Mouse (Mus musculus) embryonic facial prominence, embryonic 11.5 days (tissue): Measurements from ENCODE around the gene Hsf4. TPM values are rescaled to one million over a fixed set of nuclear protein-coding genes. Genes with fewer than 3 reads are reported as not detected.

Experiments
- ATAC-seq: fragments of 200-750 bp; cut with Nextera tagmentation; replicated peaks from 2 replicates; pipeline ENCODE4 v1.8.0; 2017; ENCODE audit warnings: low read depth; ENCODE audit not compliant: insufficient number of reproducible peaks, low FRiP score, low TSS enrichment
- DNase-seq: peaks from one replicate; pipeline ENCODE4 v3.0.0-alpha.2; 2015; ENCODE audit warnings: low spot score
- H3K27ac ChIP-seq: fragments of 300-500 bp; sonication (generic); replicated peaks from 2 replicates; pipeline ENCODE4 v1.5.1; 2014; ENCODE audit warnings: mild to moderate bottlenecking, low read depth, low read length, control low read depth
- H3K27me3 ChIP-seq: fragments of 300-500 bp; sonication (generic); 2 replicates; pipeline ENCODE4 v1.6.1; 2014; ENCODE audit warnings: mild to moderate bottlenecking, low read length, moderate library complexity, mixed read lengths; ENCODE audit not compliant: control insufficient read depth, insufficient read depth
- H3K36me3 ChIP-seq: fragments of 300-500 bp; sonication (generic); replicated peaks from 2 replicates; pipeline ENCODE4 v1.6.1; 2014; ENCODE audit warnings: low read depth, mild to moderate bottlenecking, low read length, moderate library complexity, mixed read lengths; ENCODE audit not compliant: control insufficient read depth, insufficient read depth
- H3K4me1 ChIP-seq: fragments of 300-500 bp; sonication (generic); 2 replicates; pipeline ENCODE4 v1.6.1; 2014; ENCODE audit warnings: low read length, mixed read lengths; ENCODE audit not compliant: control insufficient read depth, insufficient read depth
- H3K4me2 ChIP-seq: fragments of 300-500 bp; sonication (generic); 2 replicates; pipeline ENCODE4 v1.6.1; 2014; ENCODE audit warnings: low read depth, mild to moderate bottlenecking, control low read depth, low read length, moderate library complexity
- H3K4me3 ChIP-seq: fragments of 300-500 bp; sonication (generic); 2 replicates; pipeline ENCODE4 v1.5.1; 2014; ENCODE audit warnings: low read depth, low read length, control low read depth
- H3K9ac ChIP-seq: fragments of 300-500 bp; sonication (generic); replicated peaks from 2 replicates; pipeline ENCODE4 v1.6.1; 2014; ENCODE audit warnings: mild to moderate bottlenecking, control low read depth, low read length
- H3K9me3 ChIP-seq: fragments of 300-500 bp; sonication (generic); replicated peaks from 2 replicates; pipeline ENCODE4 v1.6.1; 2016; ENCODE audit warnings: mild to moderate bottlenecking, low read length, inconsistent platforms, mixed read lengths; ENCODE audit not compliant: control insufficient read depth
- WGBS: fragments of 180-500 bp; shearing (Covaris S2); extraction: QIAGEN DNeasy Blood & Tissue Kit; methylation state at CpG from one replicate; pipeline ENCODE4 v1.1.7; 2014; 5-methylcytosine and 5-hydroxymethylcytosine counted together
- polyA plus RNA-seq: library from polyadenylated mRNA; unstranded; fragments of >200 nt; fragmentation: Nextera tagmentation; extraction: Ambion mirVana; gene quantifications from 2 replicates; pipeline ENCODE4 v1.2.1, GENCODE M21; 2014

Hsf4 gene
- polyA plus RNA-seq, 1 experiment from 2014 or later = 0.13 TPM

- no peaks in the 10 kb centered on the region for H3K9me3 ChIP-seq
- WGBS = 52% methylated on average over 5 of the region's 5 CpGs
- peak overlapping the region; percentile 53 for H3K9ac ChIP-seq
- peaks cover 5% of the 10 kb centered on the region; the same call in 1 of the 2 replicates for H3K4me1 ChIP-seq
- 0 out of 2 replicates have a peak overlapping the region, but pooled peaks have one; percentile 38 for H3K27ac ChIP-seq
- no peaks in the 10 kb centered on the region for H3K27me3 ChIP-seq
- H3K36me3 ChIP-seq = 0 out of 2 replicates have a peak, but pooled peaks cover 6% of the 10 kb centered on the region
- ATAC-seq = peak; percentile 19
- H3K4me2 ChIP-seq = peak overlapping the region; percentile 57
- DNase-seq = peak; percentile 60
- H3K4me3 ChIP-seq = peak overlapping the region; percentile 25
These were observed 36.6 kb downstream of the Hsf4 start for GRCm38 (mm10) chr8:105306146-105306691.

GRCm38 (mm10) chr8:105307670-105308069, 38.1 kb downstream of the Hsf4 start:
- ATAC-seq = no peak
- DNase-seq = no peak
- H3K4me1 ChIP-seq = peaks cover 5% of the 10 kb centered on the region; the same call in 1 of the 2 replicates
- no peak overlapping the region for H3K4me3 ChIP-seq
- H3K9me3 ChIP-seq = no peaks in the 10 kb centered on the region
- 93% methylated on average over 13 of the region's 13 CpGs for WGBS
- no peak overlapping the region for H3K27ac ChIP-seq
- no peak overlapping the region for H3K4me2 ChIP-seq
- no peak overlapping the region for H3K9ac ChIP-seq
- H3K27me3 ChIP-seq = no peaks in the 10 kb centered on the region
- H3K36me3 ChIP-seq = 0 out of 2 replicates have a peak, but pooled peaks cover 2% of the 10 kb centered on the region

- no peaks in the 10 kb centered on the region for H3K36me3 ChIP-seq
- 89% methylated on average over 10 of the region's 10 CpGs for WGBS
- no peak for DNase-seq
These were observed 38.8 kb downstream of the Hsf4 start for GRCm38 (mm10) chr8:105308428-105308827.

GRCm38 (mm10) chr8:105309142-105309847, 39.7 kb downstream of the Hsf4 start:
- H3K27ac ChIP-seq = no peak overlapping the region
- H3K9ac ChIP-seq = no peak overlapping the region
- H3K9me3 ChIP-seq = no peaks in the 10 kb centered on the region
- DNase-seq = no peak
- peaks cover 5% of the 10 kb centered on the region; the same call in 1 of the 2 replicates for H3K4me1 ChIP-seq
- WGBS = 84% methylated on average over 15 of the region's 15 CpGs
- H3K27me3 ChIP-seq = no peaks in the 10 kb centered on the region
- ATAC-seq = no peak
- no peaks in the 10 kb centered on the region for H3K36me3 ChIP-seq
- H3K4me3 ChIP-seq = no peak overlapping the region
- H3K4me2 ChIP-seq = no peak overlapping the region

More at GRCm38 (mm10) chr8:105308428-105308827, 38.8 kb downstream of the Hsf4 start:
- ATAC-seq = no peak
- no peak overlapping the region for H3K27ac ChIP-seq
- no peaks in the 10 kb centered on the region for H3K27me3 ChIP-seq
- H3K4me3 ChIP-seq = no peak overlapping the region
- no peak overlapping the region for H3K9ac ChIP-seq
- H3K4me1 ChIP-seq = peaks cover 5% of the 10 kb centered on the region; the same call in 1 of the 2 replicates
- no peaks in the 10 kb centered on the region for H3K9me3 ChIP-seq
- H3K4me2 ChIP-seq = no peak overlapping the region

- ATAC-seq (no peak), DNase-seq (no peak)
- 85% methylated on average over 8 of the region's 8 CpGs for WGBS
- no peaks in the 10 kb centered on the region for H3K9me3 ChIP-seq
- no peaks in the 10 kb centered on the region for H3K36me3 ChIP-seq
- peaks cover 5% of the 10 kb centered on the region; the same call in 1 of the 2 replicates for H3K4me1 ChIP-seq
- H3K27ac ChIP-seq = no peak overlapping the region
- H3K9ac ChIP-seq = no peak overlapping the region
- H3K4me3 ChIP-seq = no peak overlapping the region
- H3K4me2 ChIP-seq = no peak overlapping the region
- H3K27me3 ChIP-seq = no peaks in the 10 kb centered on the region
These were observed 40.5 kb downstream of the Hsf4 start for GRCm38 (mm10) chr8:105310118-105310517.

GRCm38 (mm10) chr8:105311718-105312117, 42.1 kb downstream of the Hsf4 start:
- Histone ChIP-seq H3K4me3 (no peak overlapping the region), H3K36me3 (no peaks in the 10 kb centered on the region; the same call in 1 of the 2 replicates), H3K27ac (no peak overlapping the region), H3K9me3 (no peaks in the 10 kb centered on the region), H3K4me1 (no peaks in the 10 kb centered on the region), H3K27me3 (no peaks in the 10 kb centered on the region), H3K9ac (no peak overlapping the region), H3K4me2 (no peak overlapping the region)
- ATAC-seq = no peak
- no peak for DNase-seq
- 83% methylated on average over 1 of the region's 1 CpGs for WGBS

- WGBS = 82% methylated on average over 8 of the region's 8 CpGs
- Histone ChIP-seq H3K4me1 (no peaks in the 10 kb centered on the region), H3K9ac (no peak overlapping the region), H3K36me3 (no peaks in the 10 kb centered on the region; the same call in 1 of the 2 replicates), H3K4me3 (no peak overlapping the region), H3K27ac (no peak overlapping the region), H3K9me3 (no peaks in the 10 kb centered on the region), H3K4me2 (no peak overlapping the region), H3K27me3 (no peaks in the 10 kb centered on the region)
- ATAC-seq (no peak), DNase-seq (no peak)
These were observed 43.4 kb downstream of the Hsf4 start for GRCm38 (mm10) chr8:105312891-105313481.
